Mouse (Mus musculus): Measurements from ENCODE around the gene 4931417E11Rik. TPM values are rescaled to one million over a fixed set of nuclear protein-coding genes. Genes with fewer than 3 reads are reported as not detected.

The 4931417E11Rik gene
- total RNA-seq (2014; fragmentation: Nextera tagmentation), result not detected in 2 replicates
- total RNA-seq (2017), result not detected in 2 replicates

DNA sequence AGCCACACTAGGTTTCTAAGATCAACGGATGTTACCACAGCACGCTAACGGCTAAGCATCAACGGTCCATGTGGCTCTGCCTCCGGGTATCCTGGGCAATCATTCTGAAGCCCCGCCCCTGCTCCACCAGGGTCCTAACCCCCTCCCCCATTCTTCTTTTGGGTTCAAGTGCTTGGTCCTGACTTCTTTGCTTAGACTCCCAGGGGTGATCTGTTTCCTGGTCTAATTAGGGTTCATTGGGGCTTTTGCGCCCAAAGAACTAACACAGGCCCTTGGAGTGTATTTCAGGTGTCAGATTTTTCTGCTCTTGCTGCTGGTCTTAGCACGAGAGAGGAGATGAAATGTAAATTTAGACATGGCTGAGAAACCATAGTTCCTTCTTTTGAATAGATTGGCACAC lies at the start of gene 4931417E11Rik:
Gene 4931417E11Rik (minus strand): TSS at position 101 of the 400 bp plus-strand sequence.
- no peak for ATAC-seq (replicated peaks; ENCODE audit: poor library complexity, severe bottlenecking)

- no peak for ATAC-seq (replicated peaks; ENCODE audit: poor library complexity, severe bottlenecking)
These were observed 48.4 kb upstream of the 4931417E11Rik start for GRCm38 (mm10) chr6:73517818-73518396.

DNA sequence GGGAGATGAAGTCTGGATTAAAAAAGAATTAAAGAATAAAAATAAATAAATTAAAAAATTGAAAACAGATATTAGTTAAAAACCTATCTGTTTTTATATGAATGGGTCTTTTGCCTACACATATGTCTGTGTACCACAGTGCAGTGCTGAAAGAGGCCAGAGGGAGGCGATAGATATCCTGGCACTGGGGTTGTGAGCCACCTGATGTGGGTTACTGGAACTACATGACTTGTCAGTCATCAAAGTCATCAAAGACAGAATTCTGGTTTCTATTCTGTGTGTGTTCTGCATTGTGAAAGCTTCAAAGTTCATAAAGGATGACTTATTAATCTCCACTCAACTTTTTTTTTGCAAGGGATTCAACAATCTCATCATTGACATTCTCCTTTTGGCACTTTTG lies 43.4 kb upstream of the 4931417E11Rik start:
- ATAC-seq (replicated peaks; ENCODE audit: poor library complexity, severe bottlenecking), result no peak

DNA sequence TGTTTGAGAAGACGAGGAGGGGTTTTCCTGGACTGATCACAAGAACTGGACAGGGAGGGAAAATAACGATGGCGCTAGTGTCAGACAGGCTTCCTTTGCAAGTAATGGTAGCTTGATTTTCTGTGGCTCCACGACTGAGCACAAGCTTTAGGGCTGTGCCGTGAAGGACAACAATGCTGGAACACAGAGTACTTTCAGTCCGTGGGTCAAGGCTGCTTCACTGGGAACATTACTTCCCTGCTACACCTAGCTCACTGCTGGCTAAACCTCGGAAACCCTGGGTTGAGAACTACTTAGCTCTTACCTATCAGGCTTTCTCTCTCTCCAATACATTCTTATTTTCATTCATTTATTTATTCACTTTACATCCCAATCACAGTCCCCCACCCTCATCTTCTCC lies 30.2 kb upstream of the 4931417E11Rik start:
- no peak for ATAC-seq (replicated peaks; ENCODE audit: poor library complexity, severe bottlenecking)

DNA sequence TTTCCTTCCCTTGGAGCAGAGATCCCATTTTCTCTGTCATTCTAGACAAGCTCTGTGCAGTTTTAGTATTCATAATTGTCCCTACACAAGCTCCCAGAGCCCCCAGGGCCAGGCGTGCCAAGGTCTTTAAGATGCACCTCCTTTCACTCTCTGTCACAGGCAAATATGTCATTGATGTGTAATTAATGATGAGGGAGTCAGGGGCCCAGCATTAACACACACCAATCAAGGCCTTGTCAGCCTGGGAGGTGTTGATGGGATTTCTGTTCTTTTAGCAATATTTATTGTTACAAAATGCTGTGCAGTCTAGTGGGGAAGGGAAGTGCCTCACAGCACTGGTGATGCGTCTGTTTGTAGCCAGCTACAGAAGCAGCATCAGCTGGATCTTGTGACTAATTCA lies 27.9 kb upstream of the 4931417E11Rik start:
- no peak for ATAC-seq (replicated peaks; ENCODE audit: poor library complexity, severe bottlenecking)

DNA sequence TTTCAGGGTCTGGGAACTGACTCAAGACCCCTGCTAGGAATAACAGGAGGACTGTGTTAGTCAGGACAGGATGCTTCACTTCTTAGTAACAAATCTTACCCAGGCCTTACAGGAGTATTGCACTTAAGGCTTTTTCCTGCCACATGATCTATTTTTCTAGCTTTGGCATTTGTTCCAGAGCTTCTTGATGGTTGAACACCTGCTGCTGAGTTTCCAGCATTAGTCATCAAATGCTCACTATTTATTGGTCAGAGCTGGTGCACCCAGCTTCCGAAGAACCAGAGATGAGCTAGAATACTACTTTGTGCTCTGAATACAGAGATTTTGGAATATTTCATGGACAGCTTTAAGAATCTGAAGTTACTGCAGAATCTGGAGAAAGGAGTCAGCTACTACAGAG lies 21.1 kb upstream of the 4931417E11Rik start:
- ATAC-seq (replicated peaks; ENCODE audit: poor library complexity, severe bottlenecking), result no peak

DNA sequence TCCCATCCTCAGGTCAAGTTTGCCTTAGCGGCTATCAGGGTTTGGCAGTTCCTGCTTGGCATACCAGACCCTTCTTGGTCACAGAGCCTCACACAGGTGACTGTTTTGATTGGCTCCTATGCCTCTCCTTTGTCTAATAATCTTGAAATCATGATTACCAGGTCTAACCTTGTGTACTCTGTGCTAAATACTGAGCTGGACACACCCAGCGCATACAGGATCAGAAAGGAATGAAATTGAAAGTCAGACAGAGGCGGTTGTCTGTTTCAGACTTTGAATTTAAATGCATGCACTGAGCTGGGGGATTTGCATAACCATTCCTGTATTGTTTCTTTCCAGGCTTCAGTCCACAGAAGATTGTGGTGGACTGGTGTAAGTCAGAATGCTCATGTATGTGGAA lies 16.1 kb upstream of the 4931417E11Rik start:
- no peak for ATAC-seq (replicated peaks; ENCODE audit: poor library complexity, severe bottlenecking)

DNA sequence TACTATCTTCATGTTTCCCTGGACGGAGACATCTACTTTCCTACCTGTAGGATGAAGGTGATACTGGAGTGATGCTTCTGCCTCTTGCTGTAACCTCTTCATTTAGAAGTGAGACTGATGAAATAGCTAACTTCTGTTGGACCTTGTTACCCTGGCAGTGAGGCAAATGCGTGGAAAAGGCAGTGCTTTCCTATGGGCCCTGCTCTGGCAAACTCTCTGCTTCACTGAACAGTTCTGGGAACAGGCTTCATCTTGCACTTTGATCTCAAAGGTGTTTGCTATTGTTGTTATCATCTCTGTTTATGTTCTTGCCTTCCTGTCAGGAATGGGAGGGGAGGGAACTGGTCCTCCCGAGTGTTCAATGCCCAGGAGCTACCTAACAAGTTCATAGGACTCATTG lies 3.4 kb downstream of the 4931417E11Rik start:
- no peak for ATAC-seq (replicated peaks; ENCODE audit: poor library complexity, severe bottlenecking)

DNA sequence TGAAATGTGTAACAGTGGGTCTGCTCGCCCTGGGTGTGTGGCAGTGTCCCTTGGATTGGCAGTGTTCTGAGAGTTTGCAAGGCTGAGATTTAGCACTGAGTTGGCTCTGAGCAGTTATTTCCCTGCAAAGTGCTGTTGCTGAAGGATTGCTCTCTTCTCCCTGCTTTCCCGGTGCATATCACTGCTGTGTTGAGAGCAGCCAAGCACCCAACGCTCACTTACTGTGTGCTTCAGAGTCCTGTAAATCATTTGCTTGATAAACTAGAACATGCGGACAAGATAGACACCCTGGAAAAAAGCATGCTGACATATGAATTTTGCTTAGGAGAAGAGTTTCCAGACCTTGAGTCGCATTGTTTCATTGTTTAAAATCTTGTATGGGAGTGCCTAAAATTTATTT lies 6.9 kb downstream of the 4931417E11Rik start:
- ATAC-seq (replicated peaks; ENCODE audit: poor library complexity, severe bottlenecking), result no peak

DNA sequence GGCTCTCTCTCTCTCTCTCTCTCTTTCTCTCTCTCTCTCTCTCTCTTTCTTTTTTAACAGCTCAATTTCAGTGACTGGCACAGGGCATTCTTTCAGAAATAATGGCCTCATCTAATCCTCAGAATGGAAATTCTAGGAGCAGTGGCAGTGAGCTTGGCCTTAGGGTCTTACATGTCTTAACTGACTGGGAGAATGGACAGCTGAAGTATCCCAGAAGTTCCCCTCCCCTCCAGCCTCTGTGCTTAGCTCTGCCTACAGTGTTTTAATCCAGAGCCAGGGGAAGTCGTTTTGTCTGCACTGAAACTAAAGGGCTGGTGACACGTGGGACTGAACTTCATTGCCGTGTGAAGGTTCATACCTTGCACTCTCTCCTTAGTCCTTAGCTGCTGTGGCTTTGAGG lies 35.6 kb downstream of the 4931417E11Rik start:
- no peak for ATAC-seq (replicated peaks; ENCODE audit: poor library complexity, severe bottlenecking)

DNA sequence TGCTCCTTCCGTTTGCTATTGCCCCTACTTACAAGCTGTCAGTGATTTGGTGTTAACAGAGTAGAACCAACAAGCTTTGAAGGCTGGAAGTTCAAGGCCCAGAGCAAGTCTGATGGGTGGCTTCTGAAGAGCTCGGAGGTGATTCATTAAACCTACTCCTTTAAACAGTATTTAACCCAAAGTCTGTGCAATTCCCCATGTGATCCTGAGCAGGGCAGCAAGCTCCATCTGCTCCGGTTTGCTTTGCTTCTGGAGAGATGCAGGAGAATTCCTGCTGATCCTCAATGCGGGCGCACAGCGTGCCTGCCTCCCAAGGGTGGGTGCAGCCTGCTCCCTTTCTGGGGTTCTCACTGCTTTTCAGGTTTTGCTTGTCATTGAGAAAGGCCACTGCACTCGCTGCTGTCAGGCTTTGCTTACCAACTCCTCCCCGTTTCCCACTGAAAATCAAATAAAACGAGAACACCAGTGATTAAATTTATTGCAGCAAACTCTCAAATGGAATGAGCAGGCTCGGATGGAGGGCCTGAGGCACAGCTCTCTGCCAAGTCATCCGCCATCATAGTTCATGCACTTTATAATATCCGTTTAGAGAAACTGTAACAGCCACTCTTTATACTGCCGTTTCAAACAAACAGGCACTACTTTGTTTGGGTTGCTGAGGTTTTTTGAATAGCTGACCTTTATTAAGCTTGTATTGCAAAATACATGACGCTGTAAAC lies 40.7 kb downstream of the 4931417E11Rik start:
- ATAC-seq (replicated peaks; ENCODE audit: poor library complexity, severe bottlenecking), result no peak

- ATAC-seq (replicated peaks; ENCODE audit: poor library complexity, severe bottlenecking), result no peak
These were observed 42.1 kb downstream of the 4931417E11Rik start for GRCm38 (mm10) chr6:73427273-73427812.

Other genes starting within 250 kb of the 4931417E11Rik start
- gene Dnah6, start 248.0 kb downstream of the 4931417E11Rik start, total RNA-seq (2014; fragmentation: Nextera tagmentation), result not detected in 2 replicates
- not detected in 2 replicates for gene Dnah6, start 248.0 kb downstream of the 4931417E11Rik start, total RNA-seq (2017)
- 118 and 131 TPM in 2 replicates for gene Suclg1, start 221.3 kb downstream of the 4931417E11Rik start, total RNA-seq (2014; fragmentation: Nextera tagmentation)
- gene Suclg1, start 221.3 kb downstream of the 4931417E11Rik start, total RNA-seq (2017), result 146 and 203 TPM in 2 replicates

All from granulocyte monocyte progenitor cell, adult 5-6 weeks (primary cell).